Mouse (Mus musculus): ENCODE data around the gene Bysl. TPM values are rescaled to one million over a fixed set of nuclear protein-coding genes. Genes with fewer than 3 reads are reported as not detected.
A peak's percentile ranks its signal among the peaks of the same experiment; 100 is the strongest.
"Not testable (repeated sequence)": the region's sequence is repeated elsewhere in the genome, so short reads cannot be mapped to it uniquely, and the experiment has no call there.

Bysl gene
- total RNA-seq, 1 experiment = 51.8 TPM

DNA sequence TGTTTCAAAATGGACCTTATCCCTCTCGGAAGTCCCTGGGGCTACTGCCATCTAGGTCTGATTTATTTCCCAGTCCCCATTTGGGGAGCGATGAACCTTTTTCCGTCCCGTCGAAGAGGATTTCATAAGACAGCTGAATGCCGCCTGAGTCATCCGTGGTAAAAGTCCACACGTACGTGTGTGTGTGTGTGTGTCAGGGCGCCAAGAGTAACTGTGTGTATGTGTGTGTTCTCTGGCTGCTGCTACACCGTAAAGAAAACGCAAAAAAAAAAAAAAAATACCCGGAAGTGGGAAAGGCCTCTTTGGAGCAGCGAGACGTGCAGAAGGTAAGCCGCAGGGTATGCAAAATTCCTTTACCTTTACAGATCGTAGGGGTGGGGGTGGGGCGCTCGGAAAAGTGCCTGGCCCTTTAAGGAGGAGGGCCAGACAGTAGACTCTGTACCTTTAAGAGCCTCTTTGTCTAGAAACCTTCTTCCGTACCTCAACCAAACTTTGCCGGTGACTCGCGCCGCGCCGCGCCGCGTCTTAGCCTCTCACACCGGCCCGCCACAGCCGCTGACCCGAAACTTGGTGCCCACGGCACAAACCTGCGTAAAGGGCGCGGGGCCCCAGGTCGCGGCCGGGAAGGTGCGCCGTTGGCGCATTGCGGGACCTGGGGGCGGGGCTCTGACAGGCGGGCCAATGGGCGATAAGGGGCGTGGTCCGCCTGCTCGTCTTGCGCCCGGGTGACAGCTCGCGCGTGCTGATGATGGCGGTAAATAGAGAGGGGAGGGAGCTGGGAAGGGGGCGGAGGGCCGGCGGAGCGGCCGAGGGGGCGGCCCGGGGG is 17.8 kb upstream of the Bysl start:
- H3K9ac ChIP-seq (ENCODE audit: insufficient read depth, low read depth, low read length, poor library complexity, severe bottlenecking) = peak overlapping the region; percentile 90
- in situ Hi-C loops (cut with MboI; ENCODE audit: low sequenced_read_pairs in 2 of 2, unreplicated experiment in 2 of 2) = no loop called here
- TF ChIP-seq MAFK (IDR thresholded peaks at IDR 0.05; ENCODE audit: insufficient read depth, low read depth, low read length) = 0 out of 2 replicates have a peak, but pooled peaks have one; percentile 2
- TF ChIP-seq HCFC1 (IDR thresholded peaks at IDR 0.05; ENCODE audit: borderline replicate concordance, insufficient read depth, low read length) = no peak
- TF ChIP-seq ZNF384 (IDR thresholded peaks at IDR 0.05; ENCODE audit: low read depth, low read length) = peak; percentile 96
- TF ChIP-seq ZC3H11A (IDR thresholded peaks at IDR 0.05; ENCODE audit: borderline replicate concordance, low read depth, low read length) = no peak
- TF ChIP-seq CHD2 (IDR thresholded peaks at IDR 0.05; ENCODE audit: low read depth, low read length) = 0 out of 2 replicates have a peak, but pooled peaks have one; percentile 12
- 0 out of 4 replicates have a peak, but pooled peaks cover 0 to 3% of the 10 kb centered on the region in 2 experiments for H3K4me1 ChIP-seq (ENCODE audit: control insufficient read depth in 2 of 2, insufficient read depth in 2 of 2, low read length in 2 of 2, poor library complexity in 1 of 2)
- no peaks in the 10 kb centered on the region for H3K9me3 ChIP-seq (ENCODE audit: control insufficient read depth, insufficient read depth, low read depth, low read length)
- DNase-seq (ENCODE audit: low read depth, low spot score) = peak; percentile 90
- H3K27ac ChIP-seq (ENCODE audit: insufficient read depth, low read depth, low read length, poor library complexity, severe bottlenecking) = peak overlapping the region; percentile 95
- peak overlapping the region; percentile 54 to 98 for H3K4me3 ChIP-seq (ENCODE audit: insufficient read depth in 1 of 2, low read depth in 1 of 2, low read length in 2 of 2, poor library complexity in 1 of 2, severe bottlenecking in 1 of 2)
- no peaks in the 10 kb centered on the region for H3K36me3 ChIP-seq (ENCODE audit: control insufficient read depth, insufficient read depth, low read length, poor library complexity, severe bottlenecking)

DNA sequence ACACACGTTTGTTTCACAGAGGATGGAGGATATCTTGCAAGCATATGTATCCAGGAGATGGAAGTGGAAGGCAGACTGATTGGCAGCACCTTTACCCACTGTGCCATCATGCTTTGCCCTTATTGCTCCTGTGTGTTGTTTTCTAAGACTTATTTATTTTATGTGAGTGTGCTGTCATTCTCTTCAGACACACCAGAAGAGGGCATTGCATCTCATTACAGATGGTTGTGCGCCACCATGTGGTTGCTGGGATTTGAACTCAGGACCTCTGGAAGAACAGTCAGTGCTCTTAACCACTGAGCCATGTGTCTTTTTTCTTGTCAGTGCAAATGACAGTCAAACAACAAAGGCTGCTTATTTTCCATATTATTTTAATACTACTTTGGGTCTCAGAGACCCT is 16.5 kb upstream of the Bysl start:
- Histone ChIP-seq H3K9me3 (ENCODE audit: control insufficient read depth, insufficient read depth, low read depth, low read length) (no peaks in the 10 kb centered on the region), H3K36me3 (ENCODE audit: control insufficient read depth, insufficient read depth, low read length, poor library complexity, severe bottlenecking) (peaks cover 7% of the 10 kb centered on the region; the same call in 1 of the 2 replicates), H3K4me1 (ENCODE audit: control insufficient read depth in 2 of 2, insufficient read depth in 2 of 2, low read length in 2 of 2, poor library complexity in 1 of 2) (0 out of 4 replicates have a peak, but pooled peaks cover 0 to 3% of the 10 kb centered on the region in 2 experiments), H3K27ac (ENCODE audit: insufficient read depth, low read depth, low read length, poor library complexity, severe bottlenecking) (no peak overlapping the region), H3K4me3 (ENCODE audit: insufficient read depth in 1 of 2, low read depth in 1 of 2, low read length in 2 of 2, poor library complexity in 1 of 2, severe bottlenecking in 1 of 2) (no peak overlapping the region), H3K9ac (ENCODE audit: insufficient read depth, low read depth, low read length, poor library complexity, severe bottlenecking) (no peak overlapping the region)
- in situ Hi-C loops (cut with MboI; ENCODE audit: low sequenced_read_pairs in 2 of 2, unreplicated experiment in 2 of 2) = no loop called here
- no peak for DNase-seq (ENCODE audit: low read depth, low spot score)
- TF ChIP-seq MAFK (IDR thresholded peaks at IDR 0.05; ENCODE audit: insufficient read depth, low read depth, low read length) = no peak
- TF ChIP-seq HCFC1 (IDR thresholded peaks at IDR 0.05; ENCODE audit: borderline replicate concordance, insufficient read depth, low read length) = no peak
- no peak for TF ChIP-seq CHD2 (IDR thresholded peaks at IDR 0.05; ENCODE audit: low read depth, low read length)
- no peak for TF ChIP-seq ZNF384 (IDR thresholded peaks at IDR 0.05; ENCODE audit: low read depth, low read length)
- no peak for TF ChIP-seq ZC3H11A (IDR thresholded peaks at IDR 0.05; ENCODE audit: borderline replicate concordance, low read depth, low read length)

DNA sequence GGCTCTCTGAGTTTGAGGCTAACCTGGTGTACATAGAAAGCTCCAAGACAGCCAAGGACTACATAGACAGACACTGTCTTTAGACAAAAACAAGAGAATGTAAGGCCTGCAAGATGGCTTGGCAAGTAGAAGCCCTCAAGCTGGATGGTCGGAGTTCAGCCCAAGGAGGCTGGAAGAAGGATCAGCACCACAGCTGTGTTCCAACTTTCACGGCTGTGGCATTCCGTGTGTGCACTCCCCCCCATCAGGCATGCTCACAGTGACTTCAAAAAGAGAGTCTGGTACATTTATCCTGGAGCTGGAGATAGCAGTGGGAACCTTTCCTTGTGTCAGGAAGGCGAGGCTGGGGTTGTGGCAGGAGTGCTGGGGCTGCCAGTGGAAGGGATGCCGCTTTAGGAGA is 14.7 kb upstream of the Bysl start:
- in situ Hi-C loops (cut with MboI; ENCODE audit: low sequenced_read_pairs in 2 of 2, unreplicated experiment in 2 of 2) = no loop called here
- no peak overlapping the region for H3K9ac ChIP-seq (ENCODE audit: insufficient read depth, low read depth, low read length, poor library complexity, severe bottlenecking)
- no peak overlapping the region for H3K4me3 ChIP-seq (ENCODE audit: insufficient read depth in 1 of 2, low read depth in 1 of 2, low read length in 2 of 2, poor library complexity in 1 of 2, severe bottlenecking in 1 of 2)
- 0 out of 4 replicates have a peak, but pooled peaks cover 0 to 3% of the 10 kb centered on the region in 2 experiments for H3K4me1 ChIP-seq (ENCODE audit: control insufficient read depth in 2 of 2, insufficient read depth in 2 of 2, low read length in 2 of 2, poor library complexity in 1 of 2)
- H3K36me3 ChIP-seq (ENCODE audit: control insufficient read depth, insufficient read depth, low read length, poor library complexity, severe bottlenecking) = peaks cover 14% of the 10 kb centered on the region; the same call in 1 of the 2 replicates
- no peak for TF ChIP-seq HCFC1 (IDR thresholded peaks at IDR 0.05; ENCODE audit: borderline replicate concordance, insufficient read depth, low read length)
- H3K9me3 ChIP-seq (ENCODE audit: control insufficient read depth, insufficient read depth, low read depth, low read length) = no peaks in the 10 kb centered on the region
- DNase-seq (ENCODE audit: low read depth, low spot score) = no peak
- no peak overlapping the region for H3K27ac ChIP-seq (ENCODE audit: insufficient read depth, low read depth, low read length, poor library complexity, severe bottlenecking)

- Histone ChIP-seq H3K9me3 (ENCODE audit: control insufficient read depth, insufficient read depth, low read depth, low read length) (no peaks in the 10 kb centered on the region), H3K27ac (ENCODE audit: insufficient read depth, low read depth, low read length, poor library complexity, severe bottlenecking) (no peak overlapping the region), H3K36me3 (ENCODE audit: control insufficient read depth, insufficient read depth, low read length, poor library complexity, severe bottlenecking) (peaks cover 14% of the 10 kb centered on the region; the same call in 1 of the 2 replicates), H3K9ac (ENCODE audit: insufficient read depth, low read depth, low read length, poor library complexity, severe bottlenecking) (no peak overlapping the region), H3K4me1 (ENCODE audit: control insufficient read depth in 2 of 2, insufficient read depth in 2 of 2, low read length in 2 of 2, poor library complexity in 1 of 2) (0 out of 4 replicates have a peak, but pooled peaks cover 0 to 1% of the 10 kb centered on the region in 2 experiments), H3K4me3 (ENCODE audit: insufficient read depth in 1 of 2, low read depth in 1 of 2, low read length in 2 of 2, poor library complexity in 1 of 2, severe bottlenecking in 1 of 2) (no peak overlapping the region)
- no peak for TF ChIP-seq MAFK (IDR thresholded peaks at IDR 0.05; ENCODE audit: insufficient read depth, low read depth, low read length)
- no peak for TF ChIP-seq HCFC1 (IDR thresholded peaks at IDR 0.05; ENCODE audit: borderline replicate concordance, insufficient read depth, low read length)
- no peak for TF ChIP-seq CHD2 (IDR thresholded peaks at IDR 0.05; ENCODE audit: low read depth, low read length)
- no peak for TF ChIP-seq ZC3H11A (IDR thresholded peaks at IDR 0.05; ENCODE audit: borderline replicate concordance, low read depth, low read length)
- no peak for TF ChIP-seq ZNF384 (IDR thresholded peaks at IDR 0.05; ENCODE audit: low read depth, low read length)
- in situ Hi-C loops (cut with MboI; ENCODE audit: low sequenced_read_pairs in 2 of 2, unreplicated experiment in 2 of 2) = no loop called here
- DNase-seq (ENCODE audit: low read depth, low spot score) = no peak
Measured at GRCm38 (mm10) chr17:47625088-47625487, 13.8 kb upstream of the Bysl start.

GRCm38 (mm10) chr17:47624572-47624971 is 13.3 kb upstream of the Bysl start:
- in situ Hi-C loops (cut with MboI; ENCODE audit: low sequenced_read_pairs in 2 of 2, unreplicated experiment in 2 of 2); H3K27ac ChIP-seq (ENCODE audit: insufficient read depth, low read depth, low read length, poor library complexity, severe bottlenecking); H3K4me3 ChIP-seq (ENCODE audit: insufficient read depth in 1 of 2, low read depth in 1 of 2, low read length in 2 of 2, poor library complexity in 1 of 2, severe bottlenecking in 1 of 2); H3K4me1 ChIP-seq (ENCODE audit: control insufficient read depth in 2 of 2, insufficient read depth in 2 of 2, low read length in 2 of 2, poor library complexity in 1 of 2); H3K9ac ChIP-seq (ENCODE audit: insufficient read depth, low read depth, low read length, poor library complexity, severe bottlenecking); H3K9me3 ChIP-seq (ENCODE audit: control insufficient read depth, insufficient read depth, low read depth, low read length); DNase-seq (ENCODE audit: low read depth, low spot score): not testable (repeated sequence)
- H3K36me3 ChIP-seq (ENCODE audit: control insufficient read depth, insufficient read depth, low read length, poor library complexity, severe bottlenecking) = peaks cover 14% of the 10 kb centered on the region; the same call in 1 of the 2 replicates

All from ES-E14 (cell line).